Mouse (Mus musculus): ENCODE data around the gene Gm44503. TPM values are rescaled to one million over a fixed set of nuclear protein-coding genes. Genes with fewer than 3 reads are reported as not detected.

Gm44503 gene
- polyA plus RNA-seq, 1 experiment from 2014 or later = not detected

DNA sequence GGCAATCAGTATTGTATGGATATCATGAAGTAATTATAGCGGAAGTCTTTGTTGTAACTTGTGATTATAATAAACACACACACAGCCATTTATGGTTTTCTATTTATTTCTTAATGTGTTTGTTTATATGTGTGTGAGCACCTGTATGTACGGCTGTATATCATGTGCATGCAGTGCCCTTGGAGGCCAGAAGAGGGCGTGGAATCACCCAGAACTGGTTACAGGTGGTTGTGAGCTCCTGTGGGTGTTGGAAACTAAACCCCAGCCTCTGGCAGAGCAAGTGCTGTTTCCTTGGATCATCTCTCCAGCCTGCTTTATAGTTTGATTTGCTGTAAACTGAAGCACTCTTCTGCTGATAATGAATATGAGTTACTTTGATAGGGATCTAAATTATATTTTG, 15.2 kb upstream of the Gm44503 start:
- Histone ChIP-seq H3K4me1 (no peaks in the 10 kb centered on the region), H3K36me3 (peaks cover 37% of the 10 kb centered on the region), H3K27me3 (replicated peaks) (no peaks in the 10 kb centered on the region), H3K27ac (replicated peaks) (no peak overlapping the region), H3K9me3 (peaks cover 7% of the 10 kb centered on the region), H3K4me2 (no peak overlapping the region), H3K4me3 (no peak overlapping the region), H3K9ac (no peak overlapping the region)
- WGBS = 58% methylated on average over 3 of the region's 3 CpGs
- no peak for ATAC-seq (ENCODE audit: extremely low read depth, insufficient number of reproducible peaks, low FRiP score, low TSS enrichment)

DNA sequence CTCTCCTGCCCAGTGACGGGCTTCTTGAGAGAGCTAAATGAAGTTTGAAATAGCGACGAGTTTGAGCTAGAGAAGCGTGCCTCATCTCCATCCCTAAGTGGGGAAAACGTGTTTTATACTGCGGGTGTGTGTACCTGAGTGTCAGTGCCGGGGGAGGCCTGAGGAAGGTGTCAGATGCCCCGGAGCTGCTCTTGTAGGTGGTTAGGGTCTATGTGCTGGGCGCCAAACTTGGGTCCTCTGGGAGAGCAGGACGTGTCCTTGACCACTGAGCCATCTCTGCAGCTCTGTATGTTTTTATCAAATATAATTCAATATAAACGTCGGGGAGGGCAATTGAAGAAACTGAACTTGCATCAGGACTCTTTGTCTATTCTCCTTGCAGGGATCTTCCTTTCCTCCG, 14.4 kb upstream of the Gm44503 start:
- WGBS = 82% methylated on average over 13 of the region's 13 CpGs
- H3K4me1 ChIP-seq = no peaks in the 10 kb centered on the region
- no peak overlapping the region for H3K4me3 ChIP-seq
- no peak overlapping the region for H3K9ac ChIP-seq
- H3K27ac ChIP-seq (replicated peaks) = no peak overlapping the region
- H3K9me3 ChIP-seq = peaks cover 7% of the 10 kb centered on the region
- H3K4me2 ChIP-seq = no peak overlapping the region
- H3K27me3 ChIP-seq (replicated peaks) = no peaks in the 10 kb centered on the region
- ATAC-seq (ENCODE audit: extremely low read depth, insufficient number of reproducible peaks, low FRiP score, low TSS enrichment) = no peak
- peaks cover 37% of the 10 kb centered on the region for H3K36me3 ChIP-seq

DNA sequence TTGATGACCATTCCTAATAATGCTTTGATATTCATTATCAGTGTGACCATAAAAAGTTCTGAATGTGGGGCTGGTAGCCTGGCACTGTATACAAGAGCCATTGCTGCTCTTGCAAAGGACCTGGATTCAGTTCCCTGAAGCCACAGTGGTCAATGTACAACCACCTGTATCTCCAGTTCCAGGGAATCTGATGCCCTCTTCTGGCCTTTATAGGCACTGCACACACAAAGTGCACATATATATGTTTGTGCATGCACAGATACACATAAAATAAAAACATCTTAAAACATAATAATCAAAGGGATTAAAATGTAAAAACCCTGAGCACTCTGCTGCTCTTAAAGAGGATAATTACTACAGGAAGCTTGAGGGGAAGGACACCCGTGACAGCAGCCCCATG, 11.6 kb upstream of the Gm44503 start:
- Histone ChIP-seq H3K4me1 (no peaks in the 10 kb centered on the region), H3K27me3 (replicated peaks) (0 out of 2 replicates have a peak, but pooled peaks cover 3% of the 10 kb centered on the region), H3K4me2 (no peak overlapping the region), H3K9ac (no peak overlapping the region), H3K9me3 (peaks cover 7% of the 10 kb centered on the region), H3K36me3 (peaks cover 37% of the 10 kb centered on the region), H3K27ac (replicated peaks) (no peak overlapping the region), H3K4me3 (no peak overlapping the region)
- 91% methylated on average over 1 of the region's 1 CpGs for WGBS
- no peak for ATAC-seq (ENCODE audit: extremely low read depth, insufficient number of reproducible peaks, low FRiP score, low TSS enrichment)

DNA sequence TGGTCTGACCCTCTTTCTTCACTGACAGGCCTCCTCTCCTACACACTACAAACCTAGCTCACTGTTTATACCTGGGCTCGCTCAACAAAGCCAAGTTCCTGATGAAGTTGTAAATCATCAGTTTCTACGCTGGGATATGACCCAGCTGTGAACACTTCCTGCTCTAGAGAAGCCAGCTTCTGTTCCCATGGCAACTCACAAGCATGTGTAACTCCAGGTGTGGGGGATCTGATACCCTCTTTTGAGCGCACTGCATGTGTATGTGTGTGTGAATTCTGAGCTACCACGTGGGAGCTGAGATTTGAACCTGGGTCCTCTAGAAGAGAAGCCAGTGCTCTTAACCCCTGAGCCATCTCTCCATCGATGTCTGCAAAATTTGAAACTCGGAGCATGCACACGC, 9.1 kb upstream of the Gm44503 start:
- Histone ChIP-seq H3K4me3 (no peak overlapping the region), H3K27ac (replicated peaks) (no peak overlapping the region), H3K9ac (no peak overlapping the region), H3K4me1 (no peaks in the 10 kb centered on the region), H3K9me3 (peaks cover 7% of the 10 kb centered on the region), H3K36me3 (peaks cover 26% of the 10 kb centered on the region), H3K27me3 (replicated peaks) (0 out of 2 replicates have a peak, but pooled peaks cover 3% of the 10 kb centered on the region), H3K4me2 (no peak overlapping the region)
- ATAC-seq (ENCODE audit: extremely low read depth, insufficient number of reproducible peaks, low FRiP score, low TSS enrichment) = no peak
- 74% methylated on average over 7 of the region's 7 CpGs for WGBS

DNA sequence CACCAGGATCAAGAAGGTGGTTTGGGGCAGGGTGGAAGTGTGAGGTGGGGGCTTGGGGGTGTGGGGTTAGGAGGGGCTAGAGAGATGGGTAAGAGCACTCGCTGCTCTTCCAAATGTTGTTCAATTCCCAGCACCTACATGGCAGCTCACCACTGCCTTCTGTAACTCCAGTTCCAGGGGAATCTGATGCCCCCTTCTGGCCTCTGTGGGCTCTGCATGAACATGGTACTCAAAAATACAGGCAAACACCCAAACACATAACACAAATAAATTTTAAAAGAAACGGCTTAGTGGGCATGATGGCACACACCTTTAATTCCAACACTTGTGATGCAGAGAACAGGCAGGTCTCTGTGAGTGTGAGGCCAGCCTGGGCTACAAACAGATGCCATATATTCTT, 3.9 kb upstream of the Gm44503 start:
- peaks cover 7% of the 10 kb centered on the region; the same call in 1 of the 2 replicates for H3K4me1 ChIP-seq
- H3K9me3 ChIP-seq = no peaks in the 10 kb centered on the region
- H3K27ac ChIP-seq (replicated peaks) = no peak overlapping the region
- no peak for ATAC-seq (ENCODE audit: extremely low read depth, insufficient number of reproducible peaks, low FRiP score, low TSS enrichment)
- 44% methylated on average over 2 of the region's 2 CpGs for WGBS
- H3K27me3 ChIP-seq (replicated peaks) = 0 out of 2 replicates have a peak, but pooled peaks cover 3% of the 10 kb centered on the region
- H3K4me2 ChIP-seq = no peak overlapping the region
- no peak overlapping the region for H3K9ac ChIP-seq
- H3K4me3 ChIP-seq = no peak overlapping the region
- H3K36me3 ChIP-seq = no peaks in the 10 kb centered on the region

DNA sequence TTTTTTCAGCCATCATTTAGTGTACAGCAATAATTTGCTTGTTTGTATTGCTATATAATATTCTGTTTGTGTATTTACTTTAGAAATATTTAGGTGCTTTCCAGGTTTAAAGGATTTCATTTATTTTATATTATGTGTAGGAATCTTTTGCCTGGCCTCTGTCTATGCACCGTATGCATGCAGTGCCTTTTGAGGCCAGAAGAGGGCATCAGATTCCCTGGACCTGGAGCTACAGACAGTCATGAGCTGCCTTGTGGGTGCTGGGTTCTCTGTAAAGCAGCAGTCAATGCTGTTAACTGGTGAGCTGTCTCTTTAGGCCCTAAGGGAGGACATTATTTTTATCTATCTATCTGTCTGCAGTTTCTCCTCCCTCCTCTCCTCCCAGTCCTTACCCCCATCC, 3.1 kb upstream of the Gm44503 start:
- H3K9me3 ChIP-seq = no peaks in the 10 kb centered on the region
- H3K4me3 ChIP-seq = no peak overlapping the region
- no peak overlapping the region for H3K4me2 ChIP-seq
- ATAC-seq (ENCODE audit: extremely low read depth, insufficient number of reproducible peaks, low FRiP score, low TSS enrichment) = no peak
- H3K27ac ChIP-seq (replicated peaks) = no peak overlapping the region
- H3K9ac ChIP-seq = no peak overlapping the region
- peaks cover 7% of the 10 kb centered on the region; the same call in 1 of the 2 replicates for H3K4me1 ChIP-seq
- 29% methylated on average over 1 of the region's 1 CpGs for WGBS
- 0 out of 2 replicates have a peak, but pooled peaks cover 3% of the 10 kb centered on the region for H3K27me3 ChIP-seq (replicated peaks)
- no peaks in the 10 kb centered on the region for H3K36me3 ChIP-seq

DNA sequence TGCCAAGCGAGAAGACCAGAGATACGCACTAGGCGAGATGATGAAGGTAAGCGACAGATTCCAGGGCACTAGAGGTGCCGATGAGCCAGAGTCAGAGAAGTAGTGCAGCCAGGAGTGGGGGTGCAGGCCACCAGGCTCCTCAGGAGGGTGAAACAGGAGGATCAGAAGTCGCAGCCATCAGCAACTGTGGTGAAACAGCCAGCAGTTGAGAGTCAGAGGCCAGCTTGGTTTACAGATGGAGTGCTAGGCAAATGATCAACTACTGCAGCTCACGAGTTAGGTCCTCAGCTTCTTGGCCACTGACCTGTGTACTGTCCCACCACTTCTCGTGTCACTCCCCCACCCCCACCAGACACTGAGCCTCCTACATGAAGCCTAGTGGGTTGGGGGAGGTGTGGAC, 2.7 kb downstream of the Gm44503 start:
- ATAC-seq (ENCODE audit: extremely low read depth, insufficient number of reproducible peaks, low FRiP score, low TSS enrichment) = no peak
- Histone ChIP-seq H3K4me2 (no peak overlapping the region), H3K4me3 (no peak overlapping the region), H3K36me3 (no peaks in the 10 kb centered on the region), H3K27me3 (replicated peaks) (no peaks in the 10 kb centered on the region), H3K9me3 (no peaks in the 10 kb centered on the region), H3K4me1 (peaks cover 7% of the 10 kb centered on the region; the same call in 1 of the 2 replicates), H3K9ac (no peak overlapping the region), H3K27ac (replicated peaks) (no peak overlapping the region)
- 51% methylated on average over 8 of the region's 8 CpGs for whole genome bisulfite sequencing

DNA sequence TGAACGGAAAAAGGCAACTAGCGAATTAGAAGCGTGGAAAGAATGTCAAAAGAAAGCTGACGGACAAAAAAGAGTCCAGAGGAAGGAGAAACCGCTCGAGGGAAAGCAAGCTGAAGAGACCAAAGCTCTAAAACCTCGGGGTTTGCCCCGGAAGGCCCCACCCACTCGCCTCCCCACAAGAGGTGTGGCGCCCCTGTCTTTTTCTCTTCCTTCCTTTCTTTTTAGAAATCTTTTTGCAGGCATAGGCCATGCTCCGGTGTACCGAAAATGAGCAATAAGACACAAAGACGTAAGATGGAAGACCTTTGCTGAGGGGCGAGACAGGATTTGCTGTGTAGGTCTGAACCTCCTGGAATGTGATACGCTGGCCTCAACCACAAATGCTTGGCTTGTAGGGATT, 3.3 kb downstream of the Gm44503 start:
- Histone ChIP-seq H3K9ac (no peak overlapping the region), H3K4me3 (no peak overlapping the region), H3K4me1 (peaks cover 7% of the 10 kb centered on the region; the same call in 1 of the 2 replicates), H3K36me3 (no peaks in the 10 kb centered on the region), H3K27ac (replicated peaks) (no peak overlapping the region), H3K4me2 (no peak overlapping the region), H3K27me3 (replicated peaks) (no peaks in the 10 kb centered on the region), H3K9me3 (no peaks in the 10 kb centered on the region)
- WGBS = 71% methylated on average over 15 of the region's 15 CpGs
- no peak for ATAC-seq (ENCODE audit: extremely low read depth, insufficient number of reproducible peaks, low FRiP score, low TSS enrichment)

DNA sequence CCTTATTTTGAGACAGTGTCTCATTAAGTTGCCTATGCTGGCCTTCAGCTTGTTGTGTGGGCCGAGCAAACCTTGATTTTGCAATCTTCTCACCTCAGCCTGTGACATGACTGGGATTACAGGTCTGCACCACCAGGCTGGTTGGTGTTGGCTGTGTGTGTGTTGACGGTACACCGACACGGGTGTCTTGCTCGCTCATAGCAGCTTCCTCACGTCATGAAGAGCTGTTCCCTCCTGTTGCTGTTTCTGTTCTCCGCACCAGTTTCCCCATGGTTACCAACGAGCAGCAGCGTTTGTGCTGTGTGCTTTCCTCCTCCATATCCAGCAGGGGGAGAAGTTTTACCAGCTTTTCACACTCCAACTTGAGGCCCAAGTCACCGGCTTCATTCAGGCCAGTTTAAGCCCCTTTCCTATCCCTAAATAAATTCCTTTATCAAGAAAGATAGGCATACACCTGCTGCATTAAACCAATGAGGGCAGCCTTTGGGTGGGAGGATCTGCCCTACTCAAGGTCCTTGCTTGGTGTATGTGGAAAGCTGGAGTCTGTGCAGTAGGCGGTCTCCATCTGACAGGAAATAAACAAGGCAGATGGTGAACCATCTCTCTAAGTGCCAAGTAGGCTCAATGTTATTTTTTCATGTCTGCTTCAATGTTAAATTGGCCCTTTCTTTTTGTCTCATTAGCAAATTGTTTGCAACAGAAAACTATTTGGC, 9.9 kb downstream of the Gm44503 start:
- Histone ChIP-seq H3K27ac (replicated peaks) (no peak overlapping the region), H3K4me1 (no peaks in the 10 kb centered on the region), H3K36me3 (no peaks in the 10 kb centered on the region), H3K4me3 (no peak overlapping the region), H3K9me3 (no peaks in the 10 kb centered on the region), H3K4me2 (0 out of 2 replicates have a peak overlapping the region, but pooled peaks have one; percentile 8), H3K9ac (no peak overlapping the region), H3K27me3 (replicated peaks) (no peaks in the 10 kb centered on the region)
- WGBS = 29% methylated on average over 11 of the region's 11 CpGs
- ATAC-seq (ENCODE audit: extremely low read depth, insufficient number of reproducible peaks, low FRiP score, low TSS enrichment) = no peak

DNA sequence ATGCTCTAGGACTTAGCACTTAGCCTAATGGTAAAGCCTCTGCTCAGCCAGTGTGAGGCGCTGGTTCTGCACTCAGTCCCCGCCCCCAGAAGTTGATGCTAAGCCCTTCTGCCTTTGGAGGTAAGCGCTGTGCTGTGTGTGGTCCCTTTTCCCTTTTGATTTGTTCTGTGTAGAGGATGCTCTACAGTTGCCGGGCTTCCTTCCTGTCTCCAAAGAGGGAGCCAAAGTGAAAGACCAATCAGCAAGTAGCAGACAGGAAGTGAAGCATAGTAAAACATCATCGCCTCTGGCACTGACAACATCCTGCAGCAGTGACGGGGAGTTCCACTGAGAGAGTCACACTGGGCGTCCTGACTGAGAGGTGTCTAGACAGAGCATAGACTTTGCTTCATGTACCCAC, 11.2 kb downstream of the Gm44503 start:
- Histone ChIP-seq H3K9ac (no peak overlapping the region), H3K9me3 (no peaks in the 10 kb centered on the region), H3K27ac (replicated peaks) (no peak overlapping the region), H3K4me1 (no peaks in the 10 kb centered on the region), H3K36me3 (no peaks in the 10 kb centered on the region), H3K27me3 (replicated peaks) (no peaks in the 10 kb centered on the region), H3K4me3 (no peak overlapping the region), H3K4me2 (no peak overlapping the region)
- WGBS = 55% methylated on average over 7 of the region's 7 CpGs
- ATAC-seq (ENCODE audit: extremely low read depth, insufficient number of reproducible peaks, low FRiP score, low TSS enrichment) = no peak

DNA sequence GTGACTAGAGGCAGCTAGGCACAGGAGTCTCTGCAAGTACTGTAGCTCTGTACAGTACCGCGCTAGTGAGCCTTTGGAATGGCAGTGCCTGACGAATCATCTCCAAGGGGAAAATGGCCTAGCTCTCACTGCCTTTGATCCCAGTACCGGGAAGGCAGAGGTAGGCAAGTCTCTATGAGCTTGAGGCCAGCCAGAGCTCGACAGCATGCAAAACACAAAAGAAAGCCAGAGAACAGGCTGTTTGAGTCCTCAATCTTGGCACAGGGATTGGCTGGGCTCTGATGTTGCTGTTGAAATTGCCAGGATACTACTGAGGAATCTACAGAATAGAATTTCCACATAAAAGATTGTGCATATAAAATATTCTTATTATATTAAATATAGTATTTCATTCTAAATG, 13.8 kb downstream of the Gm44503 start:
- ATAC-seq (ENCODE audit: extremely low read depth, insufficient number of reproducible peaks, low FRiP score, low TSS enrichment) = no peak
- H3K27ac ChIP-seq (replicated peaks) = no peak overlapping the region
- H3K9ac ChIP-seq = no peak overlapping the region
- H3K4me1 ChIP-seq = no peaks in the 10 kb centered on the region
- 78% methylated on average over 5 of the region's 5 CpGs for WGBS
- H3K9me3 ChIP-seq = no peaks in the 10 kb centered on the region
- no peaks in the 10 kb centered on the region for H3K27me3 ChIP-seq (replicated peaks)
- no peak overlapping the region for H3K4me2 ChIP-seq
- no peaks in the 10 kb centered on the region for H3K36me3 ChIP-seq
- H3K4me3 ChIP-seq = no peak overlapping the region

DNA sequence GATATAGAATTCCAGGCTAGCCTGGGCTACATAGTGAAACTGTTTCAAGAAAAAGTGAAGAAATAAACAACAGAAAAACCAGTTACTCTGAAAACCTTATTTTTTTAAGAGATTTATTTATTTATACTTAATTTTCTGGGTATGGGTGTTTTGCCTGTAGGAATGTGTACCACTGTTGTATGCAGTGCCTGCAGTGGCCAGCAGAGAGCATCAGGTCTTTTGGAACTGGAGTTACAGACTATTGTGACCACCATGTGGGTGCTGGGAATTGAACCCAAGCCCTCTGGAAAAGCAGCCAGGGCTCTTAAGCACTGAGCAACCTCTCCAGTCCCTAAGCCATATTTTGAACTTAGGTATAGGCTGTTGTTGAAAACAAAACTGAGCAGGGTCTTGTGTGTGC, 14.3 kb downstream of the Gm44503 start:
- no peak overlapping the region for H3K4me3 ChIP-seq
- no peak overlapping the region for H3K27ac ChIP-seq (replicated peaks)
- H3K27me3 ChIP-seq (replicated peaks) = no peaks in the 10 kb centered on the region
- H3K9me3 ChIP-seq = no peaks in the 10 kb centered on the region
- H3K9ac ChIP-seq = no peak overlapping the region
- ATAC-seq (ENCODE audit: extremely low read depth, insufficient number of reproducible peaks, low FRiP score, low TSS enrichment) = no peak
- no peaks in the 10 kb centered on the region for H3K36me3 ChIP-seq
- no peak overlapping the region for H3K4me2 ChIP-seq
- no peaks in the 10 kb centered on the region for H3K4me1 ChIP-seq

All from heart, embryonic 13.5 days (tissue).